Mouse (Mus musculus) R1 (cell line): Measurements from ENCODE around the gene Wdfy4.

Experiments
- DNase-seq: peaks from one replicate; pipeline ENCODE4 v3.0.0-alpha.2; 2018; ENCODE audit warnings: low read depth, low spot score

Gene Wdfy4

DNA sequence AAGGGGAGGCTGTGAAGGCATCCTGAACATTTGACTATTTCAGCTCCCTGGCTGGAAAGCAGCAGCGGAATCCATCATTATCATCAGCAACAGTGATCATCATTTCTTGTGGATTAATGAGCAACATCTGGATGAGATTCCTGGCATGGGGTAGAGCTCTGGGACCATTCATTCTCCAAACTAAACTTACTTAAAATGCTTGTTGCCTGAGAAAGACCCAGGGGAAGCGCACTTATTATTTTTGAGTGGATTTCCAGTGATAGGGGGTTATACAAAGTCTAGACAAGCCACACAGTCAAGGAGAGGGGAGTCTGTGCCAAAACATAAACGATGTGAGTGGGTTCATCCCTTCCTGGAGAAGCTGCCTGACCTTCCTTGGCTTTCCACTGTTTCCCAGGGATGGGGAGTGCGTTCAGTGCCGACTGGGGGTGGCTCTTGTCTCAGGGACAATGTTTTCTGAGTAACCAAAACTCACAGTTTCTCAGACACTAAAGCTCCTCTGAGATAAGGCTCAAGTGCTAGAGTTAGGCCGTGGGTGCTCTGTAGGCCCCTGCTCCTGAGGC is 201.1 kb downstream of the Wdfy4 start:
- no peak for DNase-seq

DNA sequence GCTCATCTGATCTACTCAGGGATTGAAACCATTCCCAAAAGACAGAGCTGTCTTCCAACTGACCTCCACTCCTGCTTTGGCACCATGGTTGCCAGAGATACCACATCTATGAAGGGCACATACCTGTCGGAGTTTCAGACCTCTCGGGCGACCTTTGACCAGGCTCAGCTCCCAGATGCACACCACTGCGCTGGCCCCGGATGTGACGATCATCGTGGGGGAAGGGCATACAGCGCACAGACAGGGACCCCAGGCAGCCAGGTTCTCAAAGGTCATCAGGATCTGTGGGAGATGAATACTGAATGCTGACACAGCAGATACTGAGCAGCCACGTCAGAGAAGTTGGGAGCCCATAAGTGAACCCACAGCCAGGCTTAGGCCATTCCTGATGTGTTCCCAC is 214.6 kb downstream of the Wdfy4 start:
- peak; percentile 29 for DNase-seq

DNA sequence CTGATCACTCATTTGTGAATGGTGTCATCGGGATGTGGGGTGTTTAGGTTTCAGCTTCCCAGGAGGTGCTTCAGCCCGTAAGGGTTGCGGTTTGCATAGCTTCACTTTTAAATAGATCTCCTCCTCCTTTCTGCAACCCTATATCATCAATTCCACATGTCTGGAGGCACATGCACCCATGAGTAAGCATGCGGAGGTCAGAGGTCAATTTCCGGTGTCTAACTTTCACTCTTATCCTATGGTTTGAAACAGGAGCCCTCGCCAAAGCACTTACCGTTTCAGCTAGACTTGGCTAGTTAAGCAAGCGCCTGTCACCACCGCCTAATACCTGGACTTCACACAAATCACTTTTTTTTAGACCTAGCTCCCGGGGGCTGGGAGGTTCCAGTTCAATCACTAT is 220.6 kb downstream of the Wdfy4 start:
- DNase-seq: no peak

DNA sequence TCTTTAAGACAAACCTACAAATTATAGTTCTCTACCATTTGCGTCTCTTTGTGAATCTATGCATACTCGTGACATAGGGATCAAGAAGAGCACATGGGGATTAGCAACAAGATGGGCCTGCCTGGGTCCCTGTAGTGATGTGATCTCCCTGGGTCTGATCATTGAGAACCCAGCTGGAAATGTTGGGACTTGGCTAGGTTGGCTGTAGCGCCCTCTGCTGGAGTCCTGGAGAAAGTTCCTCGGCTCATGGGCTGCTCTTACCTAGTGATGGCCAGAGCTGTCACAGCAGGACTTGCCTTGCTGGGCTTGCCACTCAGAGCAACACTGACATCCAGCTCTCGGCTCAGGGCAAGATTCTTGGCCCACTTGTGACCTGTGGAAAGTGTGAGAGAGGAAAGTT is 224.8 kb downstream of the Wdfy4 start:
- peak; percentile 53 for DNase-seq

DNA sequence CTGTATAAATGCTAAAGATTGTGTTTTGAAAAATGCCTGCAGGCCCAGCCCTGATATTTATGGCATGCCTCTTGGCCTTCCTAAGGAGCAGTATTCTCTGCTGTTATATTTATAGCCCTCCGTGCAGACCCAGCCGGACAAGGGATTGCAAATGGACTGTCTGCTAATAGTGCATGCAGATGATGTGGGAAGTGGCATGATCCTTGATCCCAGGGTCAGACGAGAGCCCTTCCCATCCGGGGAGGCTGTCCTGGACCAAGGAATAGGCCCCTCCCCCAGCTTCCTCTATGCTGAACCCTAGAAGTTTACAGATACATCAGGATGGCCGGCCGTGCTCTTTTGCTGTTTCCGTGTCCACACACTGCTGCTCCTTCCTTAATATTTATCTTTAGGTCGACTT is 226.6 kb downstream of the Wdfy4 start:
- no peak for DNase-seq

DNA sequence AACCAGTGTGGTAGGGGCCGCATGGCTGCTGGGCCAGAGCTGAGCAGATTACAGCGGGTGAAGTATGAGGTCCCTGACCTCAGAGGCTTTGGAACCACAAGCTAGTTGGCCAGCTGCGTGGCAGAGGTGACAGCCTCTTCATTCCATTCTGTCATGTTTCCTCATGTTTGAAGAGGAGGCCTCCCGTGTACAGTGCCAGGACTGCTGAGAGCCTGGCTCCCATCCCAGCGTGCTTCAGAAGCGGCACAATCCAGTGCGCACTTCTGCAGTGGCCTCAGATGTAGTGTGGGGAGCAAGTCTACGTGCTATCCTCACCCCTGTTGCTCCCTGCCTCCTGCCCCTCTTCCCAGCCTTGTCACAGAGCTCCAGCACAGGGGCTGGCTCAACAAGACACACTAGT is 228.8 kb downstream of the Wdfy4 start:
- DNase-seq: no peak

DNA sequence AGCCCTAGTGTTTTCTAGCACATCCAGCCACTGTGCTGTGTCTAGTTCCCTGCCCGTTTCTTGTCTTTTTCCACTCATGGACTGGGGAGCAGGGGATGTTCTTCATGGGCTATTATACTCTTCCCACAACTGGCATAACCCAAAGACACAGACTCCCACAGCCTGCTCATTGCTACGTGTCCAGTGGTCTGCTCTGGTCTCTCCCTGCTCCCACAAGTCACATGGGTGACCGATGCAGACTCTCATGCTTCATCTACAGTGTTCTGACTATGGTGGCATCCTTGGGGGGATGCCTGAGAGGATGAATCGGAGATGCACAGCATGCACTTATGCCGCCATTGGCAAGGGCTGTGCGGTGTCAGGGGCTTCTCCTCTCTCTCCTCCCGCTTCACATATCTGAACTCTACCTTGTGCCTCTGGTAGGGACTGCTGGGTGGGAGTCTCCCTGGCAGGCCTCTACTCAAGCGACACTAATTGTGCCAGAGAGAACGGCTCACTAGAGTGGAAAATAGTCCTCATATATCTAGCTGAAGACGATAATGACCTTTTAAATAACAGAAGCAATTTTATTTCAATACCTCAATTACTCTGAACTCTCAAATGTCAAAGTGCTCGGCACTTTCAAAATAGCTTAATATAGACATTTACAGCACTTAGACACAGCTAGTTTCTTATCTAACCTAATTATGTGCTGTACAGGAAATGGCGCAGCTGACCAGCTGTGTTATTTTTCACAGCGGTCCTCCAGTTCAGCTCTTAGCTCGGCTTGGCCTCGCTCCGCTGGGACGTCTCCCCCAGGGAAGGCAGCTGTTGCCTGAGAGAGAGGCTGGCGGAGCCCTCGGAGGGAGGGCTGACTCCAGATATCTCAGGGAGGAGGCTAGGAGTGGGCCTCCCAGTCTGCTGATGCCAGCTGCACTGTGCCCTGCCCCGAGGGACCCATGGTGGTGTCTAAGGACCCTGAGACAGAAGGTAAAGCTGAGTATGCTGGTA is 234.7 kb downstream of the Wdfy4 start:
- DNase-seq: no peak

DNA sequence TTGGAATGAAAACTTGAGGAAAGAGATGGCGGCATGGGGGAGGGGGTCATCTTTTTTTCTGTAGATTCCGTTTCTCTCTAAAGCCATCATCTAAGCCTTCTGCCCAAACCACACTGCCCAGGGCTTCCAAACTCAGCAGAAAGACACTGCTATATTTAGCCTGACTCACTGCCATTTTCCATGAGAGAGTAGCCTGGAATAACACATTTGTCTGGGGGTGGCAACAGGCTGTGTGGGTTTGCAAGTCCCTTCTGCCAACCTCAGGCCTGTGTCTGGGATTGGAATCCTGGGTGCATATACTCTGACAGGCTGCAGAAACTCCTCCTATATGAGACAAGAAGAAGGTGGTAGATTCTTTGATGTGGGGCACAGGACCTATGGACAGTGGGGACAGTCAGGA is 237.8 kb downstream of the Wdfy4 start:
- no peak for DNase-seq

DNA sequence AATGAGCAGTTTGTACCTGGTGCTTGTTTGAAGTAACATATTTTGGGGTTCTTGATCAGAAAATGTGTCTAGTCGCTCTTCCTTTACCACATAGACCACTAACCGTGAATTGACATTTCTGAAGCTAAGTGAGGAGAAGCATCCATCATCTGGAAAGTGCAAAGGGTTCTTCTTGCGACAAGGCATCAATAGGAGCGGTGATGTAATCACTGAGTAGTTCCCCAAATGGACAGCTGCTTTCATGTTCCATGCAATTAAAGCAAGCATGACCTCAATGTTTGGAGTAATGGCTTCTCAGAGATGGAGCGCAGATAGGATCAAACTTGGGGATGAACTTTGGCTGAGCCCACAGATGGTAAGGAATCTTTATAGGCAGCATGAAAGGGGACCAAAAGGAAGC is 246.1 kb downstream of the Wdfy4 start:
- DNase-seq: no peak

DNA sequence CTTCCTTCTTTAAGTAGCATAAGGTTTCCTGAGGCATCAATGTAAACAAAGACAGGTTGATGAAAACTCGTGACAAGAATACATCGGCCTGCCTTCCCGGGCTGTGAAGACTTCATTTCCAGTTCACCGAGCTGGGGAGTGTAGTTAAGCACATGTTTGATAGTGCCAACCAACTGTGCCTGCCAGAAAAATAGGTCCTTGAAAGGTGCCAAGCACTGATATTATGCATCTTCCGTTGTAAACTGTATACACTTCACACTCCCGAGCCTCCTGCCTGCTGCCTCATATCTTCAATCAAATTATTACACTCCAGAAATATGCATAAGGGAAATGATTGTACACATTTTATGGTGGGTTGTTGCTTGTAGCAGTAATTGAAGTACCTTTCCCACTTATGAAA is 251.2 kb downstream of the Wdfy4 start:
- no peak for DNase-seq

DNA sequence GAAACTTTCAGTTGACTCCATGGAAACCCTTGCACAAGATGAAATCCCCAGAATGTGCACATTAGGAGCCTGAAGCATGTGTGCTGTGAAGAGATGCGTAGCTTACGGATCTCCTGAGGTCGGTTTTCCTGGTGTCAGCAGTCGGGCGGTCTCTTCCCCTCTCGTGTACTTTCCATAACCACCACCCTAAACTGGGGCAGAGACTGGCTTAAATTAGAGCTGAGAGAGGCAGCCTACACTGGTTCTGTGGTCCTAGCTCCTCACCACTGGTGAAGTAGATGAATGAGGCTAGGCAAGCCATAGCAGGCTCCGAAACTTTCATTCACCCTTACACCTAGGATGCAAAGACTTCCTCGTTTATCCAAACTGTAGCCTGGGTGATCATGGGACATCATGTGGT is 253.1 kb downstream of the Wdfy4 start:
- no peak for DNase-seq

DNA sequence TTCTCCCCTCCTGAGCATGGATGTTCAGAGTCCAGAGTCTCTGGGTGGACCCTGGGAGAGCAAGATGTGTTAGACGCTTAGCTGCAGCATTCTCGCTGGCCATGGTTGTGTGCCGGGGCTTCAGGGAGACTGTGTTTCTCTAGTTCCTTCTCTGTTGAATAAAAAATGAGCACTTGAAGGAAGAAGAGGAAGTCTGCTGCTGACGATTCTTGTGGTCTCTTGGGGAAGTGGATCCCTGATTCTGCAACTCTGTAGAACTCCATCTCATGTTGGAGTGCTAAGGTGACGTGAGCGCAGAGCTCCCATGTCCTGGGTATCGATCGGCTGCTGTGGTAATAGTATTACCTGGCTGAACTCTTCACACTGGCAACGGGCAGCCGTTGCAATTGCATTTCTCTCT is 253.6 kb downstream of the Wdfy4 start:
- no peak for DNase-seq

DNA sequence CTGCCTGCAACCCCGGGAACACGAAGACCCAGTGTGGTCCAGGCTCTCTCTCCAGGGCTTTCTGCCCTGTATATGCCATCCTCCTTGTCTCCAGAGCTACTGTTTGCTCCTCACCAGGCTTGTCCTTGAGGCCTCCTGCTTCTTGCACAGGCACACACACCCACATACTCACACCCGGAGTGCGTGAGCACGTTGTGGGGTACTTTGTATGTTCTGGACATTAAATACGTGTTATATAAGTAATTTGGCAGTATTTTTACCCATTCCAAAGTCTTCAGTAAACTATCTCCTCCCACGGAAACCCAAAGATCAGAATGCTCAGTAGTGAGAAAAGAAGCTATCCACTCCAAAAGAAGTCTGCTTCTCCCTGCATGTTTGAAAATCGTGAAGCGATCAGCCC is 261.4 kb downstream of the Wdfy4 start:
- DNase-seq: no peak

DNA sequence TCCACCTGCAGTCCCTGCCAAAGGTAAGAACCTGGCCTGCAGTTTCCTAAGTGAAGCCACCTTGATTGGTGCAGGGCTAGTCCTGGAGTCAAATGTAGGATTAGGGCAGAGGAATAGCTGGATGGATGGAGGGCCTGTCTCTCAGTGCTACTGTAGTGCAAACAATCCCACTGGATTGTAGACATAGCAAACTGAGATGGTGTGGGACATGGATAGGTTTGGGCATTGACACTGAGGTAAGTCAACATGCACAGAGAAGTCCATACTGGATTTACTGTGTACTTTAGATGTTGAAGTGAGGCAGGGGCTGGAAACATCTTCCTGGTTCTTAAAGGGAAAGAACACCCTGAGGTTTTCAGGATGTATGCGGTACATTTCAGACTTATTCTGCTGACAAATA is 267.4 kb downstream of the Wdfy4 start:
- DNase-seq: no peak

DNA sequence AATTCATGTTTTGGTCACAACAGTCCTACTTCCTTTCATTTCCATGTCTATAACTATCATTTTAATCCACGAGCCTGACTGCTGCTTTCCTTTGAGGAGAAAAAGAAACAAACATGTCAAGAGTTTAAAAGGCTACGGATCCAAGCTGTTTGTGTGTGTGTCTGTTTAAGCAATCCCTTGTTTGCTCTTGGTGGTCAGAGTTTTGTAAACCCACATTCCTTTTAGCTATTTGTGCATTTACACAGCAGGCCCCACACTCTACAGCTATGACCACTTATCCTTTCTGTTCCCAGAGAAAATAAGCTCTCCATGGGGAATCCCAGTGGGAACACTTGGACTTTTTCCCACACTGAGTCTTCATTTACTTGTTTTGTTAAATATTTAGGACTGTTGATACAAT is 269.9 kb downstream of the Wdfy4 start:
- DNase-seq: no peak

DNA sequence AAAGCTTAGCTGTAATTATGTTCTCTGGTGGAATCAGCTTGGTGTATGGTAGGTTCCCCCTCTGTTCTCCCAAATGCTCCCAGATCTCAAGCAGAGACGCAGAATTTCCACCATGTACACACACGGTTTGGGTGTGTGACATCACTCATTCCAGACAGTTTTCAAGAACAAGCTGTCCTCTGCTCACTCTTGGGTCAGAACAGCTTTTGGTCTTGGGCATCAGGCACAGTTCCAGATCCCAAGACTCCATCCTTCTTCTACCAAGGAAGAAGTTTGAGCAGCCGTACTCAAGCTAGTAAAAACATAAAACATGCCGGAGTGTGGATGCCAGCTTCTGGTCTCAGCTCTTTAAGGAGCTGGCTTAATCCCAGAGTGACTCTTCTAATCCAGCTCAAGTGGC is 274.1 kb downstream of the Wdfy4 start:
- no peak for DNase-seq
